Mouse (Mus musculus) liver, embryonic 15.5 days (tissue): ENCODE data around the gene Aifm1. TPM values are rescaled to one million over a fixed set of nuclear protein-coding genes. Genes with fewer than 3 reads are reported as not detected.
"Not testable (repeated sequence)": the region's sequence is repeated elsewhere in the genome, so short reads cannot be mapped to it uniquely, and the experiment has no call there.

ENCODE experiments used
- ATAC-seq: fragments of 200-750 bp; cut with Nextera tagmentation; 2 replicates; pipeline ENCODE4 v1.8.0; 2017; ENCODE audit warnings: moderate number of reproducible peaks, mild to moderate bottlenecking, moderate library complexity; ENCODE audit not compliant: insufficient read depth
- H3K27ac ChIP-seq: fragments of 300-500 bp; sonication (generic); replicated peaks from 2 replicates; pipeline ENCODE4 v1.5.1; 2015; ENCODE audit warnings: mild to moderate bottlenecking, inconsistent platforms
- H3K27me3 ChIP-seq: fragments of 300-500 bp; sonication (generic); 2 replicates; pipeline ENCODE4 v1.6.1; 2015; ENCODE audit warnings: mild to moderate bottlenecking, inconsistent platforms
- H3K36me3 ChIP-seq: fragments of 300-500 bp; sonication (generic); replicated peaks from 2 replicates; pipeline ENCODE4 v1.6.1; 2015; ENCODE audit warnings: moderate library complexity, mild to moderate bottlenecking, inconsistent platforms
- H3K4me1 ChIP-seq: fragments of 300-500 bp; sonication (generic); replicated peaks from 2 replicates; pipeline ENCODE4 v1.6.1; 2015; ENCODE audit warnings: inconsistent platforms
- H3K4me2 ChIP-seq: fragments of 300-500 bp; sonication (generic); 2 replicates; pipeline ENCODE4 v1.6.1; 2015; ENCODE audit warnings: moderate library complexity, mild to moderate bottlenecking, inconsistent platforms
- H3K4me3 ChIP-seq: fragments of 300-500 bp; sonication (generic); replicated peaks from 2 replicates; pipeline ENCODE4 v1.5.1; 2015; ENCODE audit warnings: mild to moderate bottlenecking, inconsistent platforms
- H3K9ac ChIP-seq: fragments of 300-500 bp; sonication (generic); 2 replicates; pipeline ENCODE4 v1.6.1; 2015; ENCODE audit warnings: moderate library complexity, mild to moderate bottlenecking, inconsistent platforms
- H3K9me3 ChIP-seq: fragments of 300-500 bp; sonication (generic); replicated peaks from 2 replicates; pipeline ENCODE4 v1.6.1; 2016; ENCODE audit warnings: inconsistent platforms
- WGBS: fragments of 180-500 bp; shearing (Covaris S2); methylation state at CpG from one replicate; pipeline ENCODE4 v1.1.7; 2015; ENCODE audit warnings: mixed read lengths; ENCODE audit not compliant: insufficient replicate concordance; 5-methylcytosine and 5-hydroxymethylcytosine counted together
- polyA plus RNA-seq: library from polyadenylated mRNA; unstranded; fragments of >200 nt; fragmentation: Nextera tagmentation; extraction: Ambion mirVana; gene quantifications from 2 replicates; pipeline ENCODE4 v1.2.1, GENCODE M21; 2015

Aifm1 gene
- polyA plus RNA-seq, 1 experiment from 2014 or later: 59.5 TPM

GRCm38 (mm10) chrX:48439036-48439435 is 74.3 kb downstream of the Aifm1 start:
- Histone ChIP-seq H3K27me3 (no peaks in the 10 kb centered on the region), H3K27ac (no peak overlapping the region), H3K36me3 (no peaks in the 10 kb centered on the region), H3K9ac (no peak overlapping the region), H3K4me1 (peaks cover 32% of the 10 kb centered on the region), H3K4me3 (no peak overlapping the region), H3K9me3 (no peaks in the 10 kb centered on the region), H3K4me2 (peak overlapping the region; percentile 38)
- WGBS: 38% methylated on average over 4 of the region's 4 CpGs
- ATAC-seq: peak; percentile 54; the same call in 1 of the 2 replicates

DNA sequence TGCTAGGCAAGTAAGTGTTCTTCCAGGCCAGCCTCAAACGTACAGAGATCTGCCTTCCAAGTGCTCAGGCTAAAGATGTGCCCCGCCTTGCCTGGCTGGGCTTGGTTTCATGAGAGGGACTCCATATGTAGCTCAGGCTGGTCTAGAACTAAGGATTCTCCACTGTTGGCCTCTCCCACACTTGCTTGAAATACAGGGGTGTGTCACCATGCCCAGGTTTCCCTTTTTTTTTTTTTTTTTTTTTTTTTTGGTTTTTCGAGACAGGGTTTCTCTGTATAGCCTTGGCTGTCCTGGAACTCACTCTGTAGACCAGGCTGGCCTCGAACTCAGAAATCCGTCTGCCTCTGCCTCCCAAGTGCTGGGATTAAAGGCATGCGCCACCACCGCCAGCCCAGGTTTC is 77.3 kb downstream of the Aifm1 start:
- not testable (repeated sequence) for H3K27ac ChIP-seq, H3K9me3 ChIP-seq, H3K9ac ChIP-seq

DNA sequence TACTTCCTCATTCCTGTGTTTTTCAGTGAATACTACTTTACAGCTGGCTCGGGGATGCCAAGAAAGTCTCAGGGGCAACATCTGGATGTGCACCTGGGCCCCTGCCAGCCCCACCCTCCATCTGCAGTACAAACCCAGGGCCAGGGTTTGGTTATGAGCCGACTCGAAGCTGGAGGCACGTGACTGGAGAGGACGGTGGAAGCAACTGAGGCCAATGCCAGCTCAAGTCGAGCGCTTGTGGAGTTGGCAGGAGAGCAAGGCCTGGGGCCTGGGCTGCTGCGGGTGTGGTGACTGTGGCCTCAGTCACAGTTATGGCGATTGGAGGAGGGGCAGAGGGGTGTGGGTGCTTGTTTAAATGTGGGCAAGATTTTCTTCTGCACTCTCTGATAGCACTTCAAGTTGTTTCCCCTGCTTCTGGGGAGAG is 77.9 kb downstream of the Aifm1 start:
- Histone ChIP-seq H3K4me1 (peaks cover 38% of the 10 kb centered on the region), H3K9me3 (no peaks in the 10 kb centered on the region), H3K4me2 (no peak overlapping the region), H3K27me3 (no peaks in the 10 kb centered on the region), H3K36me3 (no peaks in the 10 kb centered on the region), H3K27ac (no peak overlapping the region), H3K4me3 (no peak overlapping the region), H3K9ac (no peak overlapping the region)
- 46% methylated on average over 9 of the region's 9 CpGs for WGBS
- ATAC-seq: peak; percentile 30; the same call in 1 of the 2 replicates

More for the DNA sequence above, 77.3 kb downstream of the Aifm1 start:
- not testable (repeated sequence) for H3K27me3 ChIP-seq, H3K36me3 ChIP-seq, H3K4me2 ChIP-seq, ATAC-seq, H3K4me3 ChIP-seq
- peaks cover 38% of the 10 kb centered on the region for H3K4me1 ChIP-seq
- WGBS: 62% methylated on average over 7 of the region's 7 CpGs

DNA sequence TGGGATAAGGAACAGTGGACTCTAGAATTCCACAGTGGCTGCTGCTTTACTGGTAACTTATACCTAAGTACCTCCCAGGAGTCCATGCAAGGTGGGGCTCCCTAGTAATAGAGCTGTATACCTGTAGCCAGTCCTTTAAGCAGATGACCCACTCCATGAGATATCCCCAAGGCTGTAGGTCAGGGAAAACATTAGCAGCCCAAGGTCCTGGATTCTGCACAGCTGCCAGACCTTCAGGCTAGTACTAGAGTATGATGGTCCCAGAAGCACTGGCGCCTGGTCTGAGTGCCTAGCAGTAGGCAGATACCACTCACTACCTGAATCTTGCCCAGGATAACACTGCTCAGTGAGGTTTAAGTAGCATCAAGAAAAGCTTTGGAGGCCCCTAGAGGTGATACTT is 79.1 kb downstream of the Aifm1 start:
- no peaks in the 10 kb centered on the region for H3K9me3 ChIP-seq
- H3K36me3 ChIP-seq: no peaks in the 10 kb centered on the region
- 62% methylated on average over 1 of the region's 1 CpGs for WGBS
- no peaks in the 10 kb centered on the region for H3K27me3 ChIP-seq
- no peak overlapping the region for H3K4me2 ChIP-seq
- peaks cover 33% of the 10 kb centered on the region for H3K4me1 ChIP-seq
- no peak overlapping the region for H3K9ac ChIP-seq
- no peak overlapping the region for H3K4me3 ChIP-seq
- no peak for ATAC-seq
- H3K27ac ChIP-seq: no peak overlapping the region

GRCm38 (mm10) chrX:48433527-48433899 is 79.8 kb downstream of the Aifm1 start:
- H3K27ac ChIP-seq: peak overlapping the region; percentile 14; the same call in 1 of the 2 replicates
- 23% methylated on average over 6 of the region's 6 CpGs for WGBS
- no peaks in the 10 kb centered on the region for H3K36me3 ChIP-seq
- no peaks in the 10 kb centered on the region for H3K27me3 ChIP-seq
- H3K9me3 ChIP-seq: no peaks in the 10 kb centered on the region
- H3K4me3 ChIP-seq: no peak overlapping the region
- peak; percentile 53 for ATAC-seq
- H3K9ac ChIP-seq: no peak overlapping the region
- H3K4me1 ChIP-seq: peaks cover 25% of the 10 kb centered on the region
- H3K4me2 ChIP-seq: 0 out of 2 replicates have a peak overlapping the region, but pooled peaks have one; percentile 10

- no peak overlapping the region for H3K4me2 ChIP-seq
- WGBS: 36% methylated on average over 15 of the region's 15 CpGs
- ATAC-seq: no peak
Measured at GRCm38 (mm10) chrX:48432599-48433526, 80.5 kb downstream of the Aifm1 start.

GRCm38 (mm10) chrX:48429538-48429937 is 83.8 kb downstream of the Aifm1 start:
- ATAC-seq: peak; percentile 23; the same call in 1 of the 2 replicates
- Histone ChIP-seq H3K9ac (no peak overlapping the region), H3K27me3 (no peaks in the 10 kb centered on the region), H3K27ac (0 out of 2 replicates have a peak overlapping the region, but pooled peaks have one; percentile 24), H3K9me3 (no peaks in the 10 kb centered on the region), H3K4me3 (no peak overlapping the region), H3K36me3 (no peaks in the 10 kb centered on the region), H3K4me2 (no peak overlapping the region), H3K4me1 (peaks cover 26% of the 10 kb centered on the region)
- 35% methylated on average over 6 of the region's 6 CpGs for WGBS

More at GRCm38 (mm10) chrX:48432599-48433526, 80.5 kb downstream of the Aifm1 start:
- Histone ChIP-seq H3K27ac (peak overlapping the region; percentile 14; the same call in 1 of the 2 replicates), H3K9me3 (no peaks in the 10 kb centered on the region), H3K4me1 (peaks cover 24% of the 10 kb centered on the region), H3K9ac (no peak overlapping the region), H3K27me3 (no peaks in the 10 kb centered on the region), H3K4me3 (no peak overlapping the region), H3K36me3 (no peaks in the 10 kb centered on the region)

GRCm38 (mm10) chrX:48429100-48429499 is 84.3 kb downstream of the Aifm1 start:
- no peak overlapping the region for H3K27ac ChIP-seq

DNA sequence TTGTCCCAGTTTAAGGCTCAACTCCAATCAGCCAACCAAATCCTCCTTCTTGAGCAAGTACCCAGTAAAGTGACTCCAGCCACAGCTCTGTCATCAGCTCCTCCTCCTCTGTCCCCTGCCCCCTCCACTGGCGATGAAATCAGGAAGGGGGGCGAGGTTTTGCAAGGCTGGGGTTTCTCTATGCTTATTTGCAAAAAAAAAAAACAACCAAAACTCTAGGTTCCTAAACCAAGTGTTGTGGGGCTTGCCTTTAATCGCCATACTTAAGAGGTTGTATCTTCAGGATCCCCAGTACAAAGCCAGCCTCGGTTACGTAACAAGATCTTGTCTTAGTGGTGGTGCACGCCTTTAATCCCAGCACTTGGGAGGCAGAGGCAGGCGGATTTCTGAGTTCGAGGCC is 84.7 kb downstream of the Aifm1 start:
- Histone ChIP-seq H3K9me3 (no peaks in the 10 kb centered on the region), H3K27ac (no peak overlapping the region), H3K27me3 (no peaks in the 10 kb centered on the region), H3K9ac (no peak overlapping the region), H3K4me1 (peaks cover 27% of the 10 kb centered on the region), H3K4me2 (no peak overlapping the region), H3K36me3 (no peaks in the 10 kb centered on the region), H3K4me3 (no peak overlapping the region)
- 47% methylated on average over 8 of the region's 8 CpGs for WGBS
- no peak for ATAC-seq

More at GRCm38 (mm10) chrX:48429100-48429499, 84.3 kb downstream of the Aifm1 start:
- H3K4me3 ChIP-seq: no peak overlapping the region
- H3K9me3 ChIP-seq: no peaks in the 10 kb centered on the region
- H3K4me1 ChIP-seq: peaks cover 26% of the 10 kb centered on the region
- H3K4me2 ChIP-seq: no peak overlapping the region
- ATAC-seq: no peak
- H3K9ac ChIP-seq: no peak overlapping the region
- no peaks in the 10 kb centered on the region for H3K27me3 ChIP-seq
- H3K36me3 ChIP-seq: no peaks in the 10 kb centered on the region

GRCm38 (mm10) chrX:48428241-48428640 is 85.1 kb downstream of the Aifm1 start:
- H3K4me1 ChIP-seq: peaks cover 23% of the 10 kb centered on the region
- H3K27ac ChIP-seq: no peak overlapping the region
- no peak overlapping the region for H3K9ac ChIP-seq
- ATAC-seq: no peak
- no peaks in the 10 kb centered on the region for H3K36me3 ChIP-seq
- H3K27me3 ChIP-seq: no peaks in the 10 kb centered on the region
- no peak overlapping the region for H3K4me3 ChIP-seq
- no peak overlapping the region for H3K4me2 ChIP-seq
- 45% methylated on average over 6 of the region's 6 CpGs for WGBS
- H3K9me3 ChIP-seq: no peaks in the 10 kb centered on the region

DNA sequence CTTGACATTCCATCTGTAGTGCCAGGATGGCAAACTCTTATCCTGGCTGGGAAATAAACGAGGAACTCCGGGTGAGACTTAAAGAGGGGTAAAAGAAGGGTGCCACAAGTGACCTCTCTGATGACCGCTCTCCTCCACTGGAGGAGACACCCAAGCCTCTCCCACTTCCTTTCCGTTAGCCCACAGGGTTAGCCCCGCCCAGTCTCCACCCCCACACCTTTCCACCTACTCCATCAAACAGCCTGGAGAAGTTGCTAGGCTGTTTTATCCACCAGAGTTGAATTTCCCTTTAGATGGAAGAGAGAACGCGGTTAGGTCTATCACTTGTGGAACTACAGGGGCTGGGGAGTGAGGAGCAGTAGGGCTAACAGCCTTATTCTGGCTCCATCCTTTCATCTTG is 88.1 kb downstream of the Aifm1 start:
- Histone ChIP-seq H3K27me3 (no peaks in the 10 kb centered on the region), H3K4me3 (peak overlapping the region; percentile 17; the same call in 1 of the 2 replicates), H3K4me1 (peaks cover 23% of the 10 kb centered on the region), H3K9me3 (no peaks in the 10 kb centered on the region), H3K9ac (no peak overlapping the region), H3K36me3 (no peaks in the 10 kb centered on the region), H3K27ac (peak overlapping the region; percentile 29; the same call in 1 of the 2 replicates), H3K4me2 (peak overlapping the region; percentile 57)
- WGBS: 23% methylated on average over 7 of the region's 7 CpGs
- ATAC-seq: no peak
